Comparison of ENCODE assay signal across 8 mouse cellular contexts in the genomic region with DNA sequence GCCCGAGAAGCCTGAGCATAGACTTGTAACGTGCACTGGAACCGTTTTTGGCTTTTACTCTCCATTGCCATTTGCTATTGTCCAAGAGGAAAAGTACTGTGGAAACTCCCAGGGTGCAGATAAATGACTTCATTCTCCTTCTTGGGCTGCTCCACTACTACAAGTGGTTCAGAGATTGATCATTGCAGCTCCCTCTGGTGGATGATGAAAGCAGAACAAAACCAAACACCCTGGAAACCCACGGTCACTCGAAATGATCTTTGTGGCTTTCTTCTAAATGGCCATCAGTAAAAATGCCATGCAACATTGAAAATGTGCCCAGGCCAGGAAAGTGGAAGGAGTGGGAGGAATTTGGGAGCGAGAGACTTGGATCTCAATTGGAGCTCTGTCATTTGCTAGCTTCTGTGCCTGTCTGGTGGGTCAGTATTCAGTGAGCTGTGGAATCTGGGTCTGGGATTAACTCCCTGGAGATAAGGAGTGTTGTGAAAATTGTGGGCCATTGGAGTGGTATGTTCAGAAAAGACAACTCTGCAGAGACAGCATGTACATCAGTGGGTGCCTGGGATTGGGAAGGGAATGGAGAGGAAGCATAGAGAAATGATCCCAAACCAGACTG.
A peak's percentile ranks its signal among the peaks of the same experiment; 100 is the strongest.
DNase-seq lines count a peak whose midpoint lies in the region; ATAC-seq and TF ChIP-seq lines count a peak whose summit lies in the region.

No protein-coding gene starts in this region.

- peak; percentile 50 to 61 for DNase-seq in B cell, adult 2 months
- DNase-seq in T-cell, adult 2 months (ENCODE audit: low spot score), result peak; percentile 36
- DNase-seq in embryo, embryonic 10 days (ENCODE audit: low spot score), result peak; percentile 77
- DNase-seq in kidney, adult 11 months, result peak; percentile 46
- peak; percentile 69 to 74 for DNase-seq in left cerebral cortex, postnatal 14 days (ENCODE audit: low spot score in 2 of 2)
- DNase-seq in midbrain, postnatal 0 days (ENCODE audit: low spot score), result peak; percentile 84
- peak; percentile 32 for DNase-seq in thymus, postnatal 0 days (ENCODE audit: low spot score)

- no peak overlapping the region for H3K9ac ChIP-seq in midbrain, postnatal 0 days (replicated peaks; ENCODE audit: low read length, poor library complexity, severe bottlenecking)

- no peaks in the 10 kb centered on the region for H3K4me1 ChIP-seq in midbrain, postnatal 0 days (ENCODE audit: insufficient read depth, low read length)

- 24% methylated on average over 6 of the region's 6 CpGs for WGBS in midbrain, postnatal 0 days

- ATAC-seq in granulocyte monocyte progenitor cell, adult 5-6 weeks (replicated peaks; ENCODE audit: poor library complexity, severe bottlenecking), result peak; percentile 70
- ATAC-seq in midbrain, postnatal 0 days (ENCODE audit: low FRiP score), result peak; percentile 74

- peak; percentile 88 for TF ChIP-seq CTCF in midbrain, postnatal 0 days (IDR thresholded peaks at IDR 0.05)

- intact Hi-C loops in left cerebral cortex, postnatal 14 days (cut with DNase I), result loop anchor here (1.0 kb wide), 1 partner anchor 161 kb away; no protein-coding TSS in a partner anchor

- H3K27me3 ChIP-seq in midbrain, postnatal 0 days (ENCODE audit: insufficient read depth, low read length), result no peaks in the 10 kb centered on the region

- H3K4me2 ChIP-seq in midbrain, postnatal 0 days (ENCODE audit: low read depth, low read length, poor library complexity, severe bottlenecking), result no peak overlapping the region

- no peak overlapping the region for H3K27ac ChIP-seq in midbrain, postnatal 0 days (ENCODE audit: low read depth, low read length)

- no peak overlapping the region for H3K4me3 ChIP-seq in midbrain, postnatal 0 days (ENCODE audit: low read depth, low read length)

- H3K36me3 ChIP-seq in midbrain, postnatal 0 days (ENCODE audit: insufficient read depth, low read length), result no peaks in the 10 kb centered on the region

- no peaks in the 10 kb centered on the region for H3K9me3 ChIP-seq in midbrain, postnatal 0 days (ENCODE audit: low read length)

Comparison
In these comparisons a context has a peak if more than half of its experiments do, and no peak if none do; other contexts are left out.
1. DNase-seq: peak in every context shown above with its lines; median percentile 84 in midbrain, postnatal 0 days; 77 in embryo, embryonic 10 days; 72 in left cerebral cortex, postnatal 14 days; 56 in B cell, adult 2 months; 46 in kidney, adult 11 months; 36 in T-cell, adult 2 months; 32 in thymus, postnatal 0 days.